Mouse (Mus musculus) lung, adult 2 months (tissue): ENCODE results near the gene Mob3b.

Experiments
- CTCF ChIP-seq: fragments of 200-500 bp; IDR thresholded peaks from 2 replicates; pipeline ENCODE4 v1.5.1; 2011; ENCODE audit warnings: mild to moderate bottlenecking, low read length, control low read depth; ENCODE audit not compliant: insufficient read depth
- POLR2A ChIP-seq: fragments of 200-500 bp; IDR thresholded peaks from 2 replicates; pipeline ENCODE4 v1.6.1; 2011; ENCODE audit warnings: low read depth, mild to moderate bottlenecking, control low read depth, low read length, borderline replicate concordance; ENCODE audit errors: extremely low read depth

GRCm38 (mm10) chr4:34911401-34911800, 245.9 kb downstream of the Mob3b start:
- TF ChIP-seq CTCF (no peak), POLR2A (no peak)
